Mouse (Mus musculus) limb, embryonic 15.5 days (tissue): ENCODE measurements around the gene Phf11b. TPM values are rescaled to one million over a fixed set of nuclear protein-coding genes. Genes with fewer than 3 reads are reported as not detected.
"Not testable (repeated sequence)": the region's sequence is repeated elsewhere in the genome, so short reads cannot be mapped to it uniquely, and the experiment has no call there.

Source experiments
- ATAC-seq: fragments of 200-750 bp; cut with Nextera tagmentation; 2 replicates; pipeline ENCODE4 v1.8.0; 2017; ENCODE audit warnings: low read depth, moderate TSS enrichment; ENCODE audit not compliant: insufficient number of reproducible peaks, low FRiP score, low TSS enrichment
- H3K27ac ChIP-seq: fragments of 300-500 bp; sonication (generic); 2 replicates; pipeline ENCODE4 v1.5.1; 2015; ENCODE audit warnings: moderate library complexity, mild to moderate bottlenecking, inconsistent platforms
- H3K27me3 ChIP-seq: fragments of 300-500 bp; sonication (generic); 2 replicates; pipeline ENCODE4 v1.6.1; 2015; ENCODE audit warnings: inconsistent platforms
- H3K36me3 ChIP-seq: fragments of 300-500 bp; sonication (generic); 2 replicates; pipeline ENCODE4 v1.6.1; 2015; ENCODE audit warnings: inconsistent platforms
- H3K4me1 ChIP-seq: fragments of 300-500 bp; sonication (generic); 2 replicates; pipeline ENCODE4 v1.6.1; 2015; ENCODE audit warnings: inconsistent platforms
- H3K4me2 ChIP-seq: fragments of 300-500 bp; sonication (generic); 2 replicates; pipeline ENCODE4 v1.6.1; 2015; ENCODE audit warnings: mild to moderate bottlenecking, inconsistent platforms
- H3K4me3 ChIP-seq: fragments of 300-500 bp; sonication (generic); 2 replicates; pipeline ENCODE4 v1.5.1; 2015; ENCODE audit warnings: mild to moderate bottlenecking, inconsistent platforms
- H3K9ac ChIP-seq: fragments of 300-500 bp; sonication (generic); 2 replicates; pipeline ENCODE4 v1.6.1; 2015; ENCODE audit warnings: inconsistent platforms
- H3K9me3 ChIP-seq: fragments of 300-500 bp; sonication (generic); 2 replicates; pipeline ENCODE4 v1.6.1; 2016; ENCODE audit warnings: inconsistent platforms
- WGBS: fragments of 180-500 bp; shearing (Covaris S2); methylation state at CpG from one replicate; pipeline ENCODE4 v1.1.7; 2015; 5-methylcytosine and 5-hydroxymethylcytosine counted together
- polyA plus RNA-seq: library from polyadenylated mRNA; unstranded; fragments of >200 nt; fragmentation: Nextera tagmentation; extraction: Ambion mirVana; gene quantifications from 2 replicates; pipeline ENCODE4 v1.2.1, GENCODE M21; 2015

Gene Phf11b
- polyA plus RNA-seq, 1 experiment from 2014 or later: 0.51 TPM

- not testable (repeated sequence) for H3K4me3 ChIP-seq, ATAC-seq, H3K27ac ChIP-seq, H3K36me3 ChIP-seq, H3K9me3 ChIP-seq, H3K4me2 ChIP-seq, H3K27me3 ChIP-seq, H3K4me1 ChIP-seq, H3K9ac ChIP-seq
Measured at GRCm38 (mm10) chr14:59291769-59292168, 49.4 kb downstream of the Phf11b start.

GRCm38 (mm10) chr14:59274961-59275360, 66.2 kb downstream of the Phf11b start:
- H3K27ac ChIP-seq, H3K4me1 ChIP-seq, ATAC-seq, H3K36me3 ChIP-seq, H3K27me3 ChIP-seq, H3K4me3 ChIP-seq, H3K4me2 ChIP-seq, H3K9ac ChIP-seq, H3K9me3 ChIP-seq: not testable (repeated sequence)
- 67% methylated on average over 4 of the region's 4 CpGs for WGBS

Other genes with a start within 250 kb of the Phf11b start
- gene 1700129C05Rik, start 198.5 kb downstream of the Phf11b start, polyA plus RNA-seq: not detected in 2 replicates
- gene Gm5142, start 162.6 kb downstream of the Phf11b start, polyA plus RNA-seq: not detected in 2 replicates
- 40.4 and 42.6 TPM in 2 replicates for gene Rcbtb1, start 140.1 kb downstream of the Phf11b start, polyA plus RNA-seq
- not detected in 2 replicates for gene Gm6904, start 81.1 kb downstream of the Phf11b start, polyA plus RNA-seq
- gene Phf11a, start 43.8 kb downstream of the Phf11b start, polyA plus RNA-seq: not detected in 2 replicates
- 1.5 and 2.4 TPM in 2 replicates for gene Phf11d, start 24.1 kb upstream of the Phf11b start, polyA plus RNA-seq
- 0.47 and 0.54 TPM in 2 replicates for gene Phf11c, start 54.0 kb upstream of the Phf11b start, polyA plus RNA-seq
- gene Setdb2, start 99.5 kb upstream of the Phf11b start, polyA plus RNA-seq: 8.5 and 8.9 TPM in 2 replicates
- 41.0 and 44.5 TPM in 2 replicates for gene Cab39l, start 99.6 kb upstream of the Phf11b start, polyA plus RNA-seq